Mouse (Mus musculus) gonadal fat pad, adult 2 months (tissue): ENCODE results near the gene Cracr2b. TPM values are rescaled to one million over a fixed set of nuclear protein-coding genes. Genes with fewer than 3 reads are reported as not detected.

ENCODE experiments used
- DNase-seq: peaks from one replicate; pipeline ENCODE4 v3.0.0-alpha.2; 2012; ENCODE audit warnings: low read depth
- polyA plus RNA-seq: library from polyadenylated mRNA; depleted of rRNA; stranded (reverse); fragments of >200 nt; gene quantifications from 2 replicates; pipeline ENCODE4 v1.2.3, GENCODE M21; 2012

The Cracr2b gene
- polyA plus RNA-seq, 1 experiment, result 42.8 TPM

DNA sequence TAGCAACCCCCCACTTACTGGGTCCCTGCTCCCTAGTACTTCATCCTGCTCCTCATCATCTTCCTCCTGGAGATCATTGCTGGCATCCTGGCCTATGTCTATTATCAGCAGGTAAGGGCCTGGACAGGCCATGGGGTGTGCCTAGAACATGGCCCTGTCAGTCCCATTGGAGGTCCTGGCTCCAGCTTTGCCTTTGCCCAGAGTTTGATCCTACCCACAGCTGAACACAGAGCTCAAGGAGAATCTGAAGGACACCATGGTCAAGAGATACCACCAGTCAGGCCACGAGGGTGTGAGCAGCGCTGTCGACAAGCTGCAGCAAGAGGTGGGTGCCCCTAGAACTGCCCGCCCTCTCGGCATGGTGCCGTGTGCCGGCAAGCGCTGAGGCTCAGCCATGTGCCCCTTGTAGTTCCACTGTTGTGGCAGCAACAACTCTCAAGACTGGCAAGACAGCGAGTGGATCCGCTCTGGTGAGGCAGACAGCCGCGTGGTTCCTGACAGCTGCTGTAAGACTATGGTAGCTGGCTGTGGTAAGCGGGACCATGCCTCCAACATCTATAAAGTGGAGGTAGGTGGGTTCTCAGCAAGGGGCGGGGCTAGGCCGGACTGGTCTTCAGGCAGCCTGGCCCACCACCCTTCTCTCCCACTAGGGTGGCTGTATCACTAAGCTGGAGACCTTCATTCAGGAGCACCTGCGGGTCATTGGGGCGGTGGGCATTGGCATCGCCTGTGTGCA is 9.2 kb downstream of the Cracr2b start:
- no peak for DNase-seq

DNA sequence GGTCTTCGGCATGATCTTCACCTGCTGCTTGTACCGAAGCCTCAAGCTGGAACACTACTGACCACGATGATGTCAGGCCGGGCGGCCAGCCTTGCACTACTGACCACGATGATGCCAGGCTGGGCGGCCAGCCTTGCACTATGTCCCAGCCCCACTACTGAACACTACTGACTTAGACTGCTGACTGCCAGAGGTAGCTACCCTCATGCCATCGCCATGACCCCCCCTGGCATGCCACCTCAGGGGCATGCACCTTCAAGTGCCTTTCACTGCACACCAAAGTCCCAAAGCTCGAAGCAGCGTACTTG is 9.7 kb downstream of the Cracr2b start:
- DNase-seq, result no peak

DNA sequence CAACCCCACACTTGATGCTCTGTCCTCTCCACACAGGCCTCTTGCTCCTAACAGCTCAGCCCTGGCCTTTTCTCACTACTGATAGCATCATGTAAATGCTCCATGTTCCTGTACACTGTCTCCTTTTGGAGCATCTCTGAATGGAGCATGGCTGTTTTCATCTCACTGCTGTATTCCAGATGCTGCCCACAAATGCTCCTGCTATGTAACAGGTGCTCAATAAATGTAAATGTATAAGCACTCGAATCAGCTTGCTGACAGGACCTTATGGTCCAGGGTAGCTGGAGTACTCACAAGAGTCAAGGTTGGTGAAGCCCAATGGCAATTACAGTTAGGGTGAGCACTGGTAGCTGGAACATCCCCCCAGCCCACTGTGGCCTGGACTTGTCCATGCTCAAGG is 10.3 kb downstream of the Cracr2b start:
- DNase-seq, result no peak

DNA sequence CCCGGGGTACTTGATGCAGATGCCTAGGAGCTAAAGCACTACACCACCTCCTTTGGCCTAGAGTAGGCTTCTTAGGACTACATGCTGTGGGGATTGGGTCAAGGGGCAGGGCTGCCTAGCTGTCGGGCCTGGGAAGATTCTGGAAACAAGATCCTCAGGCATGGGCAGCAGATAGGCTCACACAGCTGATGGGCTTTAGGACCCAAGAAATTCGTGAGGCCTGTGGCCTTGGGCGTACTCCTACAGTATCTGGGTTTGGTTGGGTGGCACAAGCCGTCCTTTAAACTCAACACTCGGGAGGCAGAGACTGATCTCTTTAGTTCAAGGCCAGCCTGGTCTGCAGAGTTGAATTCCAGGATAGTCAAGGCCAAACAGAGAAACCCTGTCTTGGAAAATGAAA is 11.3 kb downstream of the Cracr2b start:
- DNase-seq, result no peak

DNA sequence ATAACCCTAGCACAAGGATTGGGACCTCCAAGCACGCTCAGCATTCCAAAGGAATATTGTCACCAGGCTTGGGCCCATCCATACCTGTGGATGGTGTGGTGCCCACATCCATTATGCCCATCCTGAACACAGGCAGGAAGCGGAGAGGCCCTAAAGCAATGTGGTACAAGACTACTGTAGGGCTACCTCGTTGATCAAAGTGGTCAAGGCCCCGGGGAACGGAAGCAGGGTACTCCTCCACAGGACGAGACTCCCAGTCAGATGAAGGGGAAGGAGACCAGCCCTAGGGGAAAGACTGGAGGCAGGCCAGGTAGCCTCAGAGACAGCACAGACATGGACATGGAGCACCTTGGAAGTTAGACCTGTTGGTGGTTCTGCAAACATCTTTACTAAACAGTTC is 11.9 kb downstream of the Cracr2b start:
- DNase-seq, result no peak

DNA sequence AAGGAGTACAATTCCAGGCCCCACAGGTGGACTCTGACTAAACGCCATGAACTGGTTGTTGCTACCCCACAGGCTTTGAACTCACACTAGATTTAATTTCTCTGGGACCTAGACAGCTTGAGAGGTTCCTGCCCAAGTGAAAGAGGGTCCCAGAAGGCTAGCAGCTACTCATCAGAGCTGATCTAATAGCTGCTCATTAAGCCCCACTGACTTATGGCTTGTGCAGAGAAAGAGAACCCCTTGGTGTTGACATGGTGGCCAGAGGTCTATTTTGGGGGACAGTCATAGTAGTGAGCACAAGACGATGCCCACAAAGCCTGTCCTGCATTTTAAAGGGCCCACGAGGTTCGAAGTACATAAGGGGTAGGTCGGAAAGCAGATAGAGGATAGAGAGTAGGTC is 13.3 kb downstream of the Cracr2b start:
- no peak for DNase-seq

DNA sequence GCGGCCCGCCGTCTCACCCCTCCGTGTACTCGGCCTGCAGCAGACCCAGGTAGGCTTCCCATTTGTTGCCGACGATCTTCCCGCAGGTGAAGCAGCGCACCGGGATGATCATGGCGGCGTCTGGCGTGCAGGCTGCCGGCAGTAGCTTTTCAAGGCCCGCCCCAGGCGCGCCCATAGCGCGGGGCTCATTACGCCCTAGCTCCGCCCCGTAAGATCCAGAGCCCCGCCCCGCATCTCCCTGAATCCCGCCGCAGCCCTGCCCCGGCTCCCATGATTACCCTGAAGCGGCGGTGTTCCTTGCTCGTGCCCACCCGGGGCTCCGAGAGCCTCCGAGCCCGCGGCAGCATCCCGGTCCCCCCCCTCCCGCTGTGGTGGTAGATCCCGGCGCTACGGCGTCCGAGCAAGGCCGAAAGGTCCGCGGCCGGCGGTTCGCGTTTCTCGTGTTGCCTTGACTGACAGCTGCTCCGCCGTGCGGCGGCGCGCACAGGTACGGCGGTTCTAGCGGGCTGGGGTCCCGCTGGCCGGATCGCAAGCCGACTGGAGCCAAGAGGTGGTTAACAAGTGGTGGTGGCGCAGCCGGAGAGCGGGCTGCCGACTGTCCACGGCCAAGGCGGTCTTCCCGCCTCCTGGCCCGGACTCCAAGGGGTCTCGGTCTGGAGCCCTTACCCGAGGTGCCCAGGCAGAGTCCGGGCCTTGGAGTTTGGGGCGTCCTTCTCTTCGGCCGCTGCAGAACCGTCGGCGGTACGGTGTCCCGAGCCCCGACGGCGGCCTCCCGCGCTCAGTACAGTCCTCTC is 14.3 kb downstream of the Cracr2b start, which contains the start of the genes Polr2l and Tspan4:
TSS of gene Polr2l (minus strand) at position 122 of the 794 bp plus-strand sequence.
TSS of gene Tspan4 (plus strand) at position 230 of the 794 bp plus-strand sequence.
- DNase-seq, result no peak

DNA sequence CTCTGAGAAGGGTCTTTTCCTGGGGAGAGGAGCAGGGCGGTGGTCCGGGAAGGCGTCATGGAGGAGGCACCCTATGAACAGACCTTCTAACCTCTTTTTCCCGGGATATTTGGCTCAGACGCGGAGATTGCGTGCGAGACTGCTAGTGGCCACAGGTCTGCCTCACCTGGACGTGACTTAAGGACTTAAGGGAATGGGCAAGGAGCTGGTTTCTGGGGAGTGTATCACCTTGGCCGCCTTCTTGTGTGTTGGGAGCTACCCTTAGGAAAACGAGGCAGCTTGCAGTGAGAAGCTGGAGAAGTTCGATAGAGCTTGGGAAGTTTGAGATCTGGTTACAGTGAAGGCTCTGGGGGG is 14.9 kb downstream of the Cracr2b start:
- no peak for DNase-seq

DNA sequence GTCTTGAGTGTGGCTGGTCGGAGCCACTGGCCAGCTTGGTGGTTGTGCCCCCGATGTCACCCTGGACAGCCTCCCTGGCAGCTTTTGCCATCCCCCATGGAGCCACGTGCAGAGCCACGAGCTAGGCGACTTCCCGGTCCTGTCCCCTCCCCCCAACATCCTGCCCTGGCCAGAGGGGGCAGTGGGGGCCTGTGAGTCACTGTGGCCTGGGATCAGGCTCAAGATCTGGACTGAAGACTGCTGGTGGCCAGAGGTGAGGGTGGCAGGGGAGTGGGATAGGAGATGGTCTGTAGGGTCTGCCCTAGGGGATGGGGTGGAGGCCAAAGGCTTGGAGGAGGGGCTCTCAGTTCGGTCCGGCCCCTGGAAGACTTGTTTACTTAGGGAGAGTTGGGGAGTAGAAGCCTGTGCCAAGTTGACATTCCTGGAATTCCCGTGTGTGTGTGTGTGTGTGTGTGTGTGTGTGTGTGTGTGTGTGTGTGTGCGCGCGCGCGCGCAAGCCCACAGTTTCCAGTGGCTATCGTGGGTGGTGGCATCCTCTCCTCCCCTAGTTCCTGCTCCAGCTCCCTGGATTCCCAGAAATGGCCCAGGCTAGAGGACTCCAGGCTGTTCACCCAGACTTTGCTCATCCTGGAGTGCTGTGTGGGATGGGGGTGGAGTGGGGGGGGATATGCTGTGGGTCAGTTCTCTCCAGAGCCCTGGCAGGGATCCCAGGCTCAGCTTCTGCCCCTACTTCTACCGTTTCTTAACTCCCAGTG is 15.5 kb downstream of the Cracr2b start:
- no peak for DNase-seq

DNA sequence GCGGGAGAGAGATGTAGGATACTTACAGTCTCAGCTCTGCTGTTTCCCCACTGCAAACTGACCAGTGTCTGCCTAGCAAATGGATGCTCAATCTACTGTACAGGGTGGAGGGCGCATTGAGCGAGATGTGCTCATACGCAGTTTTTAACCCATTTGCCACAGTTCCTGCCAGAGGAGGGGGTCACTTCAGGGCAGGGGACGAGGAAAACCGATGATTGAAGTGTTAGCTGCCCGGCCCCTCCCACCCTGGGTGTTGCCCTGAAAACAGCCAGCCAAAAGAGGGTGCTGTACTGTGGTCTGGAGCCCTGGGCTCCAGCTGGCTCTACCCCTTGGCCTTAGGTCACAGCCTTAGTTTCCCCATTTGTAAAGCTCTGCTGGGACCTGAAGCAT is 16.1 kb downstream of the Cracr2b start:
- no peak for DNase-seq

DNA sequence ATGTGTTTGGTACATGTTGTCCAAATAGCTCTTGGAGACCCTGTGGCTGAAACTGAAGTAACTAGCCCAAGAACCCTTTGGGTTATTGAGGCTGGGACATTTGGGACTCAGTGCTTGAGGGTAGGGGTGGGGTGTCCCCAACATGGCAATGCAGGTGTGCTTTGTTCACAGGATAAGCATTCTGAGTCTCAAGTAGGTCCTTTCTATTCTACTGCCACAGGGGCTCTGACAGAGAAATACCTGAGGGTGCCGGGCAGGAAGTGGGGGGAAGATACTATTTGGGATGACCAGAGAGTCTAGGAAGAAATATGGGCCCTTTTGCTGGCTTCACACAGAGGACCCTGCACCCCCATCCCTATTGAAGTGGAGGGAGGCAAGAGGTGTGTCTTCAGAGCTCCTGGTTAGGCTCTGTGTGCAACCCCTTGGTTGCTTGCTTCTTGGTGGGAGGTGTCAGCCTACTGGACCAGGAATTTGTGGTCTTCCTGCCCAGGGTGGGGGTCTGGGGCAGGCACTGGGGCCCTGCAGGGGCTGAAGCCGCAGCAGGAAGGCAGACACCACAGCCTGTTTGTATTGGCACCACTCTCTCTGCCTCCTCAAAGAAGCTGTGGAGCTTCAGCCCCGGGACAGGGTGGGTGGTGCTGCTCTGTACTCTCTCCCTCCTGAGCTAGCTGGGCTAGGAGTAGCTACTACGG is 16.8 kb downstream of the Cracr2b start:
- DNase-seq, result no peak

DNA sequence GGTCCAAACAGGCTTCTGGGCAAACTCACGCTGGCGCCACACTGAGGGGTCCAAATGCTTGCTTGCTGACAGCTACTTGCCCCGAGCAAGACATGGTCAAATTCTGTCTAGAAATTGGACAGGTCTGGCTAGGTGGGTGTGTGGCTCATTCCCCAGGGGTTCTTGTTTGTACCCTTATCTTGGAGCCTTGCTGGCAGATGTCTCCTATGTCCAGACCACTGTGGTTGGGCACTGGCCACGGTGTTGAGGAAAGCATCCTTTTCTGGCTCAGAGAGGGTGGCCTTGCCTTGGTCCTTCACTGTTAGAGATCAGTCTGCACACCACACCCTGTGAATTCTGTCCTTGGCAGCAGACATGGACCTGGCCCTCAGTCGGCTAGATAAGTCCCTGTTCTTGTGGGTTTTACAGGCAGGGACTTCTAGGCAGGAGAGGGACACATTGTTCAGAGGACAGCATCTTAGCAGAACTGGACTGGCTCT is 17.4 kb downstream of the Cracr2b start:
- no peak for DNase-seq

DNA sequence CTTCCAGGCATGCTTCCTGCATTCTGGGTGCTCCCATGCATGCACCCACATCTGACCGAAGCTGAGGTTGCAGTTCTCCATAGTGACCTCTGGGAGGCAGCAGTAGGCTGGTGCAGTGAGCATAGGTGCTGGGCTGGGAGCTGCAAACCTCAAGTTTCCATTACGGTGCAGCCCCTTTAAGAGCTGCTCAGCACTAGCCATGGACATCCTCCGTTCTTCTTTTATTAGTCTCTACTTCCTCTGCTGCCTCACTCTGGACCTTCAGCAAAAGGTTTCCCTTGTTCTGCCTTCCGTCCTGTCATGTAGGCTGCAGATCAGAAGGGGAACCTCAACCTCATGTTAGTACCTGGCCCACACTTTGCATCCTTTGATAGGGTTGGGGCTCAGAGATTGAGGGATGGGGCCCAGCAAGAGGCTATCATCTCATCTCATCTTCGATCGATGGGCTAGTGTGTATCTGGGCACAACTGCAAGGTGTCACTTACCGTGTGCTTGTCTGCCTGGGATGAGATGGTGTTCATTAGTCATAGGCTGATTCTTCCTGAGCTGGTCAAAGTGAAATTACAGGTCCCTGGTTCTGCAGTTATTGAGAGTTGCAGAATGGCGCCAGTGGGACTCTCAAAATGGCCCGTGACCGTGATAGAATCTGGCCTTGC is 20.1 kb downstream of the Cracr2b start:
- no peak for DNase-seq

DNA sequence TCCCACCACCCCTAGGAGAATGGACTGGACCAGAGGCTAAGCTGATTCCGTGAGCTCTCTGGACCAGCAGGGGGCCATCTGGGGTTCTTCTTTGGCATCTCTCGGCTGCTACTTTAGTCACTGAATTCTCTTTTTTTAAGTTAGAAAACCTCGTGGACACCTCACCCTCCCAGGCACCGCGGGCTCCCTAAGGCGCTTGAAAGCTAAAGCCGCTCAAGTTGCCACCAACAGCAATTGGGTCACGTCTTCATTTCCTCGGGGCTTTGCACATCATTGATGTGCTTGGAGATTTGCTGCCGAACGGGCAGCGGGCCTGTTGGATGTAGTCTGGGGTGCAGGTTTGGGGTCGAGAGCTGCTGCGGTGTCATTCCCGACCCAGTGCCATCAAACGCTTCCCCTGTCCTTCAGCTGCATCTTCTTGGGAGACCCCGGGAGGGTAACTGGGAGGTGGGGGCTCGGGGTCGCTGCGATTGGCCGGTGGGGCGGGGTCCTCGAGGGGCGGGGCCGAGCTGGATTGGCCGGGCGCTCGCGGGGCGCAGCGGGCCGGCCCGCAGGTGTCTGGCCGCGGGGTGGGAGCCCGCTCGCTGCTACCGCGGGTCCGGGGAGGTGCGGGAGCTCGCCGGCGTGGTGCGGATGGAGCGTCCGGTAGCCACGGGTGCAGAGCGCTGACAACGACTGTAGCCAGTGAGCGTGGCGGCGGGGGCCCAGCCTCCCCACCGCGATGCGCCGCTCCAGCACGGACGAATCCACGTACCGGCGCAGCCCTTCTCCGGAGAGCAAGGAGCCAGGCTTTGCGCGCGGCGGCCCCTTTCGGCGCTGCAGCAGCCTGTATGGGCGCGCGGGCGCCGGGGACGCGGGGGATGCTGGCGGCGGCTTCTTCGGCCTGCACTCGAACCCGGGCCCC is 20.9 kb downstream of the Cracr2b start:
- no peak for DNase-seq

DNA sequence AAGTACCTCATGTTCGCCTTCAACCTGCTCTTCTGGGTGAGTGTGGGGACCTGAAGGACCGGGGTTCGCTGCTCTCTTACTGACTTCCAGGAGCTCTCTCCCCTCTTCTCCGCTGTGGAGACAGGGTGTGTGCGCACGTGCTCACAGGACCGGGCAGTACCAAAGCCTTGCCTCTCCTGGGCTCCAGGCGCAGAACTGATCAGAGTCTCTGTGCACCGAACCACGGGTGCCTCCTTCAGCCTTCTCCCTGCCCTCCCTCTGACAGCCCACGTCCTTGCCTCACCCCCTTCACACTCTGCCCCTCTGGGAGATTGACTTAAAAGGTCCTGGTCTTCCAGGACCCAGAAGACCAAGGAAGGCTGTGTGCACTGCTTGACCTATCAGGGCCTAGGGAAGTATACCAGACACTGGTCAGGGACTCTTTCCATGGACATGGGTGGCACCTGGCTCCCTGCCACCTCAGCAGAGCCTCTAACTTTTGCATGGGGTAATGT is 21.7 kb downstream of the Cracr2b start:
- no peak for DNase-seq

DNA sequence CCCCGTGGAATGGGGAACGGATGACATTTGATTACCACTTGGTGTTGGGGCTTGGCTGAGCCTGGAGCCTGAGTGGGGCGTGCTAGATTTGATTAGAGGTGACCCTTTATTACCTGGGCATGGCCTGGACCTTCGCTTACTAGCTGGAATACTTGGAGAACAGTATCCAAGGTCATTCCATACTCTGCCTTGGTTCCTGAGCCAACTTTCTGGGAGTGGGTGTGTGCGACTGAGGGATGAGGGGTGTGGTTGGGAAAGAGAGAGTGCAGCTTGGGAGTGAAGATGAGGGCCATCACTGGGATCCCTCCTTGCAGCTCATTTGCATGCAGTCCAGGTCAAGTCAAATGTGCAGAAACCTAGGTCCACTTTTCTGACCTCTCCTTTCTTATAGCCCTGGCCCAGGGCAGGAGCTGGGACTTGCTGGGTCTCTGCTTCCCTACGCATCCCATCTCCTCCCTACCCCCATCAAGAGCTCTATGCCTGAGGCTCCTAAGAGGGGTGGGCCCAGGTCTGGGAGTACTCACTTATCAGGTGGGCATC is 22.3 kb downstream of the Cracr2b start:
- no peak for DNase-seq

DNA sequence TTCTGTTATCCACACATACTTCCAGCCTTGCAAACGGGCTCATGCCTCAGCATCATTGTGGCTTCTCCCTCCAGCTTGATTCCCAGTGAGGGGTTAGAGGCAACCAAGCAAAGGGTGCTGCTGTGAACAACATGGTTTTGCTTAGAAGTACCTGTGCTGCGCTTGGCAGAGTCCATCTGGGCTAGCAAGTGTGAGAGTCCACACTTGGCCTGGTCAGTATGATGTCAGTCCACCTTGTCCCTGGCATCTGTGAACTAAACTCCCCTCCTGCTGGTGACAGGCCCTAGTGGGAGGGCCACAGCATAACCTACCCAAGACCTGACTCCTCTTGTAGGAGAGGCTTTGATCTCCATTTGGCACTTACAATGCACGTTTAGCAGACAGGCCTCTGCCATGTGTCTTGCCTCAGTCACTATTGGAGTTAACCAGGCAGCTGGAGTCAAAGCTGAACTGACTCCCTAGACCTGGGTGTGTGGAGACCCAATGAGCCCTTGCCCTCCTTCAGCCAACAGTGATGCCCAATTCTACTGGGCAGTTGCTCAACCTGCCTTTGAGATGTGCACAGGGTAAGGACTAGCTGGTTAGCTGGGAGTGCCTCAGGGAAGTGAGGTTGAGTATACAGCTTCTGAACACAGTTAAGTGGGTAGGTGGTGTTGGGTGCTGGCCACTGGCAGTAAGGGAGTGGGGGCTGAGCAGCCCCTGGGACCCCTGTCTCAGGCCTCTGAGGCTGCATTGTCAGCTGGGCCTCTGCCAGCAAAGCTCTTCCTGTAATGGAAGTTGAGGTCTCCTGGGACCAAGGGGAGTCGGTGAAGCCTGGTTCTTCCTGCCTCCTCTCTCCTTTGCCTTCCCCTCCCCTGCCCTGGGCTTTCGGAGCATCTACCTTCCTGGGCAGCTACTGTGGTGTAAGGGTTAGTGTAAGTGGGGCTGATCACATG is 23.6 kb downstream of the Cracr2b start:
- no peak for DNase-seq

DNA sequence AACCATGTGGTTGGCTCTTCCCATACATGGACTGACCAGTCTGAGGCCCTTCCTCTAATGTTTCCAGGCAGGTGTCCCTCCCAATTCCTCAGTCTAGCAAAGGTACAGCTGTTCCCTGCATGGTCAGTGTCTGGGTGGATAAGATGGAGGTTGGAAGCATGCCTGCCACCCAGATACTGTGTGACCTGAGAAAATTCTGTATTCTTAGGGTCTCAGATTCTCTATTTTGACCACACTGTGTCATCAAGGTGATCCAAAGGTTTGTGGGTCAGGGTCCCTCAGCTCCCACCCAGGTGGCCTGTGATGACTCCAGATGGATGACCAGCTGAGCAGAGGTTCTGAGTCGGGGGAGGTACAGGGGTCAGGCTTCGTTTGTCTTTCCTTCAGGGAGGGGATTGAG is 24.3 kb downstream of the Cracr2b start:
- DNase-seq, result no peak

DNA sequence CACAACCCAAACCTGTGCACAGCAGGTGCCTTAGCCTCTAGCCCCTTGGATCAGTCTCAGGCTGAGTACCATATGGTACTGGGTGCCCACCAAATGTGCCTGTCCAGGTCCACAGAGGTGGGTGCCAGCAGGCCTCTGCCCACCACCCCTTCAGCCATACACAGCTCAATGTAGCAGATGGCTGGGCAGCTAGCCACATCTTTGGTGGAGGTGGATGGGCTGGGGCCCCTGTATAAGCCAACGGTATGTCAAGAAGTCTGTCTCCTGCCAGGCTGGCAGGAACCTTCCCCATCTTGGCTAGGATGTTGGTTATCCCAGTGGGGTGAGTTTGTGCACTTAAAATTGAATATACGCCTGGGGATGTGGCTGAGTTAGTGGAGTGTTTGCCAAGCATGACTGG is 24.7 kb downstream of the Cracr2b start:
- no peak for DNase-seq
